Mouse (Mus musculus): ENCODE measurements around the gene Bend7.

GRCm38 (mm10) chr2:4787223-4787622, 69.6 kb downstream of the Bend7 start:
- no peak for TF ChIP-seq CTCF (IDR thresholded peaks at IDR 0.05; ENCODE audit: low read depth, low read length)
- TF ChIP-seq POLR2A (IDR thresholded peaks at IDR 0.05; ENCODE audit: extremely low read depth, insufficient read depth, low read length) = no peak
